Mouse (Mus musculus) hindbrain, embryonic 14.5 days (tissue): ENCODE results near the gene Lingo1. TPM values are rescaled to one million over a fixed set of nuclear protein-coding genes. Genes with fewer than 3 reads are reported as not detected.

Experiments
- ATAC-seq: fragments of 200-750 bp; cut with Nextera tagmentation; 2 replicates; pipeline ENCODE4 v1.8.0; 2017; ENCODE audit warnings: moderate number of reproducible peaks, mild to moderate bottlenecking, moderate TSS enrichment, moderate library complexity; ENCODE audit not compliant: low FRiP score
- DNase-seq: peaks from one replicate; pipeline ENCODE4 v3.0.0-alpha.2; 2015; ENCODE audit warnings: low spot score
- H3K27ac ChIP-seq: fragments of 300-500 bp; sonication (generic); 2 replicates; pipeline ENCODE4 v1.5.1; 2014; ENCODE audit warnings: mild to moderate bottlenecking, moderate library complexity
- H3K27me3 ChIP-seq: fragments of 300-500 bp; sonication (generic); 2 replicates; pipeline ENCODE4 v1.6.1; 2014; ENCODE audit warnings: mild to moderate bottlenecking, low read length, mixed read lengths; ENCODE audit not compliant: control insufficient read depth, insufficient read depth
- H3K36me3 ChIP-seq: fragments of 300-500 bp; sonication (generic); replicated peaks from 2 replicates; pipeline ENCODE4 v1.6.1; 2014; ENCODE audit not compliant: control insufficient read depth, insufficient read depth
- H3K4me1 ChIP-seq: fragments of 300-500 bp; sonication (generic); replicated peaks from 2 replicates; pipeline ENCODE4 v1.6.1; 2014; ENCODE audit warnings: antibody characterized with exemption, low read length, mixed read lengths; ENCODE audit not compliant: control insufficient read depth, insufficient read depth
- H3K4me2 ChIP-seq: fragments of 300-500 bp; sonication (generic); replicated peaks from 2 replicates; pipeline ENCODE4 v1.6.1; 2014; ENCODE audit warnings: mild to moderate bottlenecking, moderate library complexity
- H3K4me3 ChIP-seq: fragments of 300-500 bp; sonication (generic); replicated peaks from 2 replicates; pipeline ENCODE4 v1.5.1; 2014; ENCODE audit warnings: mild to moderate bottlenecking, low read length
- H3K9ac ChIP-seq: fragments of 300-500 bp; sonication (generic); 2 replicates; pipeline ENCODE4 v1.6.1; 2014
- H3K9me3 ChIP-seq: fragments of 300-500 bp; sonication (generic); 2 replicates; pipeline ENCODE4 v1.6.1; 2016; ENCODE audit warnings: low read length; ENCODE audit not compliant: control insufficient read depth
- WGBS: fragments of 180-500 bp; shearing (Covaris S2); extraction: QIAGEN DNeasy Blood & Tissue Kit; methylation state at CpG from one replicate; pipeline ENCODE4 v1.1.7; 2014; 5-methylcytosine and 5-hydroxymethylcytosine counted together
- polyA plus RNA-seq: library from polyadenylated mRNA; unstranded; fragments of >200 nt; fragmentation: Nextera tagmentation; extraction: Ambion mirVana; gene quantifications from 2 replicates; pipeline ENCODE4 v1.2.1, GENCODE M21; 2014

The Lingo1 gene
- polyA plus RNA-seq, 1 experiment from 2014 or later: 57.3 TPM

DNA sequence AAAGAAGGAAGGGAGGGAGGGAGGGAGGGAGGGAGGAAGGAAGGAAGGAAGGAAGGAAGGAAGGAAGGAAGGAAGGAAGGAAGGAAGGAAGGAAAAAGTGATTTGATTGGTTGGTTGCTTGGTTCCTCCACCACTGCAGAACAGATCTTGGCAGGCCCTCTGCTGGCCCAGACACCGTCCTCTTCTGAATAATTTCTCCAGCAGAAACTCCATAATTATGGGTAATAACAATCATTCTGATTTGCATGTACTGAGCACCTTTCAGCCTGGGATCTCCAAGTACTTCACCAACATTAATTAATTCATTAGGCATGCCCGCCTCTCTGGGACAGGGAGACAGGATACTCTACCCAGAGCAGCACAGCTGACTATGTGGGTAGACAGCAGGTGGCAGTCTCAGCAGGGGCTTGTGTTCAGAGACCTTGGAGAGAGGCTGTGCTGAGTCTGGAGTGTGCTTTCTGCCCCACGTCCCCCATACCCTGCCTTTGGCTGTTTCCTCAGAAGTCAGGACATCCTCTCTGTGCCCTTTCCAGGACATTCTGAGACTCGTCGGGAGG lies 57.0 kb downstream of the Lingo1 start:
- 66% methylated on average over 5 of the region's 5 CpGs for WGBS
- Histone ChIP-seq H3K27ac (no peak overlapping the region), H3K4me1 (peaks cover 5% of the 10 kb centered on the region; the same call in 1 of the 2 replicates), H3K9ac (no peak overlapping the region), H3K4me2 (no peak overlapping the region), H3K4me3 (no peak overlapping the region), H3K9me3 (no peaks in the 10 kb centered on the region), H3K36me3 (no peaks in the 10 kb centered on the region), H3K27me3 (no peaks in the 10 kb centered on the region)
- ATAC-seq: peak; percentile 73
- no peak for DNase-seq

DNA sequence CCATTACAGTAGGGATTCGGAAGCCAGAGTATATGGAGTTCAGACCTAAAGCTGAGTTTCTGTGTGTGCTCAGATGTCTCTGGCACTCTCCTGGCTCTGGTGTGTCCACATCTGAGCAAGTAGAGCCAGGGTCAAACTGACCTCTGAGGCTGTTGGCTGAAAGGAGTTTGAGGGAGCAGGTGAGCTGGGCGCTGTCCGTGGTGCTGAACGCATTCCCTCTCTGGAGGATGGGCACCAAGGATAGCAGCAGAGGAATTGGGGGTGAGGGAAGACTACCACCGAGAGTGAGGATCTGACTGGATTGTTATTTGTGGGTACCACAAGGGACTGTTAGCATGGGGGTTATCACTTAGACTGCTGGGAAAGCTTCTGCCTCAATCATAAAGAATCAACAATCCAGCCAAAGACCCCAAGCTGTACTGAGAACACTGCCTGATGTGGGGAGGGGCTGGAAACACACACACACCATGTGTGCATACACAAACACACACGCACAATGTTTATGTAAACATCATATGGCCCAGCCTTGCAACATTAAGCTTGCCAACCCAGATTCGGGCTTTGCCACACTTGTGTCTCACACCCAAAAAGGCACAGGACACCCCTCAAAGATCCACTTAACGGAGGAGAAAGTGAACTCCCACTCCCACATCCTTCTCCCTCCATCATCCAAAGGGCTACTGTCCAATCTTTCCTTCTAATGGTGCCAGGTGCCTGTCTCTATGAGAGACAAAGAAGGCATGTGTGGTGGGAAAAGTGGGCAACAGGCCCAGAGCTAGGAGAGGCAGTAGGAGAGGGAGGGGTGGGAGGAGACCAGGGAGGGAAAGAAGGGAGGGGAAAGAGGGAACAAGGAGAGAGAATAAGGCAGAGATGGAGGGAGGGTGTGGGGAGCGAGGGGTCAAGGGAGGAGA lies 57.8 kb downstream of the Lingo1 start:
- ATAC-seq (peak; percentile 70; the same call in 1 of the 2 replicates), DNase-seq (peak; percentile 57)
- Histone ChIP-seq H3K4me2 (no peak overlapping the region), H3K4me1 (peaks cover 5% of the 10 kb centered on the region; the same call in 1 of the 2 replicates), H3K27me3 (no peaks in the 10 kb centered on the region), H3K36me3 (no peaks in the 10 kb centered on the region), H3K9me3 (no peaks in the 10 kb centered on the region), H3K27ac (peak overlapping the region; percentile 69), H3K9ac (no peak overlapping the region), H3K4me3 (no peak overlapping the region)
- WGBS: 47% methylated on average over 9 of the region's 9 CpGs

DNA sequence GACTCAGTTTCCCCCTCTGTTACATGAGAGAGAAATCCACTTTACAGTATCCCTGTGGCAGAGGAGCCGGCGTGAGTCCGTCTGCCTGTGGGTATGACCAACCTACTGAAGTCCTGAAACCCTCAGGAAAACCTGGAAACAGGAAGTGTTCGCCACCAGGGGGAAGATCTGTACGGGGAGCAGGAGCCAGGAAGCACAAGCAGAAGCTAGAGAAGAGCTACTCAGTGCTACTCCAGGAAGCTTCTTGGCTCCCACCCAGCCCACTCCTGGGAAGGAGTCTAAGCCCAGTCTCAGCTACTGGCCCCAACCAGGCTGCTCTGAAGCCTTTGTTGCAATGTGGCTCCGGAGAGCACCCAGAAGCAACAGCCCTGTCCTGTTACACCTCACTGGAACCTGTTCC lies 61.9 kb downstream of the Lingo1 start:
- Histone ChIP-seq H3K4me1 (peaks cover 6% of the 10 kb centered on the region), H3K9me3 (no peaks in the 10 kb centered on the region), H3K27me3 (no peaks in the 10 kb centered on the region), H3K27ac (no peak overlapping the region), H3K36me3 (no peaks in the 10 kb centered on the region), H3K9ac (no peak overlapping the region), H3K4me3 (no peak overlapping the region), H3K4me2 (no peak overlapping the region)
- DNase-seq (no peak), ATAC-seq (no peak)
- 73% methylated on average over 6 of the region's 6 CpGs for WGBS

DNA sequence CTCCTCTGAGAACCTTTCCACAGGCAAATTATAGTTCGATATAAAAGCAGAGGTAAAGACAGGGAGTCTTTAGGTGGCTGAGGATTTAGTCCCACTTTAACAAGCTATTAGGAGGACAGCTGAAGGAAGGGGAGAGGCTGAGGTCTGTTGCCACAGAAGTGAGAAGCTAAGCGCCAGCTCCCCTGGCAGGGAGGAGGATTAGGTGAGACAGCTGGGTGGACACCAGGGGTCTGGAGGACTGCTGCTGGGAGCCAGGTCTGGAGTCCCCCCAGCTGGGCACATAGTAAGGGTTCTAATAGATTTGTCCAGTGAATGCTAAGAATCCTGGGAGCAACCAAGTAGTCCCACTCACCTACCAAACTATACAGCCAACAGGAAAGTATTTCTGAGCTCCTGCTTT lies 65.3 kb downstream of the Lingo1 start:
- no peaks in the 10 kb centered on the region for H3K27me3 ChIP-seq
- no peaks in the 10 kb centered on the region for H3K36me3 ChIP-seq
- no peak for DNase-seq
- H3K9ac ChIP-seq: no peak overlapping the region
- H3K4me3 ChIP-seq: no peak overlapping the region
- peaks cover 22% of the 10 kb centered on the region for H3K4me1 ChIP-seq
- ATAC-seq: no peak
- no peaks in the 10 kb centered on the region for H3K9me3 ChIP-seq
- no peak overlapping the region for H3K4me2 ChIP-seq
- 70% methylated on average over 2 of the region's 2 CpGs for WGBS
- H3K27ac ChIP-seq: no peak overlapping the region

DNA sequence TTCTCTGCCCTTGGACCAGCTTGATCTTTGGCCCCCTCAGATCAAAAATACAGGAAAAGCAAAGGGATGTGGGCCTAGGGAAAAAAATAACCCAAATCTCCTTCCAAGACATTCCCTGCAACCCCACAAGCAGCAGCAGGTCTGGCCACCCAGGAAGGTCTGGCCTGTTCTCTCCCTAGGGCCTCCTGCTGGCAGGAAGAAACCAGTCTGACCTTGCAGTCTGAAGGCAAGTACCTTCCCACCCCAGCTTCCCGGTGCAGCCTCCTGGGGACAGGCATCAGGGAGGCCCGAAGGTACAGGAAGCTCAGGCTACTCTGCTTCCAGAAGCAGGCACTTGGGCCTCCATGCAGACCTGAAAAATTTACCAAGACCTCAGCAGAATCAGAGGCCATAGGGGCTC lies 67.1 kb downstream of the Lingo1 start:
- H3K4me3 ChIP-seq: no peak overlapping the region
- no peak overlapping the region for H3K4me2 ChIP-seq
- H3K27ac ChIP-seq: peak overlapping the region; percentile 85; the same call in 1 of the 2 replicates
- ATAC-seq (no peak), DNase-seq (no peak)
- H3K9ac ChIP-seq: 0 out of 2 replicates have a peak overlapping the region, but pooled peaks have one; percentile 4
- no peaks in the 10 kb centered on the region for H3K9me3 ChIP-seq
- H3K36me3 ChIP-seq: no peaks in the 10 kb centered on the region
- 40% methylated on average over 2 of the region's 2 CpGs for whole genome bisulfite sequencing
- no peaks in the 10 kb centered on the region for H3K27me3 ChIP-seq
- peaks cover 22% of the 10 kb centered on the region for H3K4me1 ChIP-seq

DNA sequence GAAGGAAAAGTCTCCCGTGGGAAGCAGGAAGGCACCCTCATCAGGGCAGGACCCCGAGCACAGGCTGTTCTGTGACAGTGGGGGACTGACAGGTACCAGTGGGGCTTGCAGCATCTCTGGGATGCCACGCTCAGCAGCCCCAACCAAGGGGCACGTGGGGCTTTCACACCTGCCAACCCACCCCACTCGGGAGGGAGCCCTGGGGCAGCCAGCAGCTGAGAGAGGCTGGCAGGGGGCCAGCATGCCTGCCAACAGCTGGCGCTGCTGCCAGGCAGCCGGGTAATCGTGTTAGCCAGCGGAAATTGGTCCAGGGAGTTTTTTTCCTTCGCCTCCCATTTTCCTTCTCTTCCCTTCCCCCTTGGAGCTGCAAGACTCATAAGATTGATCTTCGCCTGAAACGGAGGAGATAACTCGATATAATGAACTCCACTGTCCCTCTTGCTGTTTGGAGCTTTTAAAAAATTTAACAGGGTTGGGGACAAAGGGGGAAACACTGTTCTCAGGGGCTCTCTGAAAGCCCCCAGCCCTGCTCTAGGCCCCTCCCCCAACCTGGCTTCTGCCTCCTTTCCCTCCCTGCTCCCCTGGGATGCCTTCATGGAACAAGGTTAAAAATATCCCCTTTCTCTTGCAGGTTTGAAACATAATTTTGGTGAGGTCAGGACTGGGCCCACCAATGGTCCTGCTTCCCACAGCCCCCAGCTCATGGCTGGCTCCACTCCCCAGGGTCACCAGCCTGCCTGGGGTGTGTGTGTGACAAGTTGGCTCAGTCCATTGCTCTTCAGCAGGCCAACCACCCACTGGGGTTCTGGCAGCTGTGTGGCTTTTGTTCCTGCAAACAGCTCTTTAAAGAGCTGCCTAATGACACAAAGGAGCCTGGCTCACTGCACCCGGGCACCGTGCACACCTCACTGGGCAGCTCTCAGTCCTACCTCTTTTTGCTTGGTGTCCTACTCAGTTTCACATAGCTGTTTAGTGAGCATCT lies 68.3 kb downstream of the Lingo1 start:
- Histone ChIP-seq H3K4me1 (peaks cover 22% of the 10 kb centered on the region), H3K4me3 (no peak overlapping the region), H3K27ac (peak overlapping the region; percentile 85), H3K4me2 (peak overlapping the region; percentile 16; the same call in 1 of the 2 replicates), H3K9me3 (no peaks in the 10 kb centered on the region), H3K9ac (no peak overlapping the region), H3K36me3 (no peaks in the 10 kb centered on the region), H3K27me3 (no peaks in the 10 kb centered on the region)
- DNase-seq (peak; percentile 72), ATAC-seq (peak; percentile 36; the same call in 1 of the 2 replicates)
- 15% methylated on average over 15 of the region's 15 CpGs for WGBS

DNA sequence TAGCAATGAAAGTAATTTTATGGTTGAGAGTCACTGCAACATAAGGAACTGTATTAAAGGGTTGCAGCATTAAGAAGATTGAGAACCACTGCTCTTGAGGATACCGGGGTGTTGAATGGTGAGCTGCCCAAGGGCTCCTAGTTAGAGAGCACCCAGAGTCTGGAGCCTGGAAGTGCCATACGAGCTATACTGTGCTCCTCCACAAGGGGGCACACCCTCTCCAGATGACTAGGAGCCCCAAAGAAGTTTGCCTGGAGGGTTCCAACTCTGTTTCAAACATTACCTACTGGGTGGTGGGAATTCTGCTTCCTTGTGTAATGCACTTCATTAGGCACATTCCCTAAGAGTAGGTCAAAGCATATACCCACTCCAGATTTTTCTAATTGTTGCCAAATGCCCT lies 70.5 kb downstream of the Lingo1 start:
- Histone ChIP-seq H3K27me3 (no peaks in the 10 kb centered on the region), H3K4me1 (peaks cover 22% of the 10 kb centered on the region), H3K4me2 (no peak overlapping the region), H3K27ac (no peak overlapping the region), H3K4me3 (no peak overlapping the region), H3K9me3 (no peaks in the 10 kb centered on the region), H3K36me3 (no peaks in the 10 kb centered on the region), H3K9ac (no peak overlapping the region)
- DNase-seq (no peak), ATAC-seq (no peak)
- WGBS: 33% methylated on average over 2 of the region's 2 CpGs

DNA sequence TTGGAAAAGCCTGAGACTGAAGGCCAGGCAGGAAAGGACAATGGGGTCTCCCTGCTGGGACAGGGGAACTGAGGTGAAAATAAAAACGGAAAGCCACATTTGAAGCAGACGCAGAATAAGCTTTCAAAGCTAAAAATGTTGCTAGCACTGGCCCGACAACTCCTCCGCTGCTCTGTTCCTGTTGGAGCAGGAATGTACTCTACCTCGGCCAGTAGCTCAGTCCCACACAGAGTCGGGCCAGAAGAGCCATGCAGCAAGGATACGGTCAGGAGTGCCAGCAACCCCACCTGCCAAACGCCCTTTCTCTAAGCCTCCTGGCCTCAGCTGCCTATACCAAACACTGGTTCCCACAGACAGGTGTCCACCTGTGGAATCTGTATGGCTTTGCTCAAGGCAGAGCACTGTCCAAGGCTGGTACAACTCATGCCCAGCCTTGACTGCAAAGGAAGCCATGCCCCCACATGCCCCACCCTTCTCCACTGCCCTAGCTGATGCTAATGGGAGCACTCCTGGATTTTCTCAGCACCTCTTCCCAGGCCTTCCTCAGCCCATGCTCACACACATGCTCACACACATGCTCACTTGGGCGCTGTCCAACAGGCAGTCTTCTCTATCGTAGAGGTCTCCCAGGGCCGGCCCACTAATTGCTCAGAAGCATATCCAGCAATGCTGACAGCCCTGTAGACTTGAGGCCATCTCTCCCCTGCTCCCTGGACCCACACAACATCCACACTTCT lies 74.0 kb downstream of the Lingo1 start:
- no peaks in the 10 kb centered on the region for H3K4me1 ChIP-seq
- no peak for DNase-seq
- WGBS: 73% methylated on average over 11 of the region's 11 CpGs
- H3K9ac ChIP-seq: no peak overlapping the region
- no peaks in the 10 kb centered on the region for H3K27me3 ChIP-seq
- no peak overlapping the region for H3K4me3 ChIP-seq
- H3K4me2 ChIP-seq: no peak overlapping the region
- H3K9me3 ChIP-seq: no peaks in the 10 kb centered on the region
- ATAC-seq: no peak
- no peak overlapping the region for H3K27ac ChIP-seq
- no peaks in the 10 kb centered on the region for H3K36me3 ChIP-seq
